Mouse (Mus musculus): ENCODE results near the gene Cdadc1. TPM values are rescaled to one million over a fixed set of nuclear protein-coding genes. Genes with fewer than 3 reads are reported as not detected.
A peak's percentile ranks its signal among the peaks of the same experiment; 100 is the strongest.
"Not testable (repeated sequence)": the region's sequence is repeated elsewhere in the genome, so short reads cannot be mapped to it uniquely, and the experiment has no call there.

Gene Cdadc1
- polyA plus RNA-seq, 1 experiment from 2014 or later = 36.8 TPM

GRCm38 (mm10) chr14:59624326-59624885 lies 26.6 kb upstream of the Cdadc1 start:
- Histone ChIP-seq H3K9me3 (ENCODE audit: control insufficient read depth, low read length) (no peaks in the 10 kb centered on the region), H3K4me1 (replicated peaks; ENCODE audit: control insufficient read depth, insufficient read depth, low read length) (peaks cover 27% of the 10 kb centered on the region), H3K36me3 (ENCODE audit: control insufficient read depth, insufficient read depth) (no peaks in the 10 kb centered on the region), H3K27ac (ENCODE audit: low read length) (no peak overlapping the region), H3K27me3 (replicated peaks; ENCODE audit: control insufficient read depth, insufficient read depth, low read length) (no peaks in the 10 kb centered on the region; the same call in 1 of the 2 replicates), H3K9ac (replicated peaks; ENCODE audit: low read depth, low read length) (no peak overlapping the region), H3K4me3 (replicated peaks; ENCODE audit: low read length) (no peak overlapping the region), H3K4me2 (ENCODE audit: low read length) (no peak overlapping the region; the same call in 1 of the 2 replicates)
- ATAC-seq = no peak
- 24% methylated on average over 9 of the region's 9 CpGs for WGBS

- no peak for ATAC-seq
- Histone ChIP-seq H3K27ac (ENCODE audit: low read length) (no peak overlapping the region), H3K27me3 (replicated peaks; ENCODE audit: control insufficient read depth, insufficient read depth, low read length) (no peaks in the 10 kb centered on the region), H3K4me2 (ENCODE audit: low read length) (no peak overlapping the region), H3K36me3 (ENCODE audit: control insufficient read depth, insufficient read depth) (no peaks in the 10 kb centered on the region), H3K9me3 (ENCODE audit: control insufficient read depth, low read length) (no peaks in the 10 kb centered on the region), H3K4me3 (replicated peaks; ENCODE audit: low read length) (no peak overlapping the region), H3K4me1 (replicated peaks; ENCODE audit: control insufficient read depth, insufficient read depth, low read length) (no peaks in the 10 kb centered on the region), H3K9ac (replicated peaks; ENCODE audit: low read depth, low read length) (no peak overlapping the region)
- WGBS = 36% methylated on average over 7 of the region's 7 CpGs
Measured at GRCm38 (mm10) chr14:59616802-59617201, 19.0 kb upstream of the Cdadc1 start.

GRCm38 (mm10) chr14:59614149-59614548 lies 16.4 kb upstream of the Cdadc1 start:
- not testable (repeated sequence) for H3K4me3 ChIP-seq (replicated peaks; ENCODE audit: low read length); H3K27ac ChIP-seq (ENCODE audit: low read length); H3K4me1 ChIP-seq (replicated peaks; ENCODE audit: control insufficient read depth, insufficient read depth, low read length); ATAC-seq; H3K36me3 ChIP-seq (ENCODE audit: control insufficient read depth, insufficient read depth); H3K27me3 ChIP-seq (replicated peaks; ENCODE audit: control insufficient read depth, insufficient read depth, low read length); H3K9ac ChIP-seq (replicated peaks; ENCODE audit: low read depth, low read length); H3K9me3 ChIP-seq (ENCODE audit: control insufficient read depth, low read length); H3K4me2 ChIP-seq (ENCODE audit: low read length)
- WGBS = 83% methylated on average over 3 of the region's 3 CpGs

GRCm38 (mm10) chr14:59612920-59613625 lies 15.3 kb upstream of the Cdadc1 start:
- Histone ChIP-seq H3K9ac (replicated peaks; ENCODE audit: low read depth, low read length) (no peak overlapping the region), H3K27ac (ENCODE audit: low read length) (no peak overlapping the region), H3K4me2 (ENCODE audit: low read length) (no peak overlapping the region), H3K36me3 (ENCODE audit: control insufficient read depth, insufficient read depth) (no peaks in the 10 kb centered on the region), H3K9me3 (ENCODE audit: control insufficient read depth, low read length) (no peaks in the 10 kb centered on the region), H3K4me3 (replicated peaks; ENCODE audit: low read length) (no peak overlapping the region), H3K27me3 (replicated peaks; ENCODE audit: control insufficient read depth, insufficient read depth, low read length) (no peaks in the 10 kb centered on the region), H3K4me1 (replicated peaks; ENCODE audit: control insufficient read depth, insufficient read depth, low read length) (no peaks in the 10 kb centered on the region)
- ATAC-seq = no peak
- WGBS = 48% methylated on average over 14 of the region's 14 CpGs

DNA sequence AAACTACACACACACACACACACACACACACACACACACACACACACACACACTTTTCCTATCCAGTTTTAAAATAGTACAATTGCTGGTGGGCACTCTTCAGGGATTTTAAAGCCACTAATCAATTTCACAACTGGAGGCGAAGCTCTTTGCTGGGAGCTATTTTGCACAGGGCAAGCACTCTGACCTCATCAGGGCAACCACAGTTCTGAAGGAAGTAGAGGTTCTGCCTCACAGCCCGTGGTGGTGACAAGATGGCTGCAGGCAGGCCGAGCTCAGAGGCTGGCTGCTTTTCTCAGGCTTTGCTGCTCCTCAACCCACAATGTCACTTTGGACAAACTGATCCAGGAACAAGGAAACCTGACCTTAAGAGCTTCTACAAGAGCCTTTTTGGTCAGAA lies 9.3 kb upstream of the Cdadc1 start:
- 0 out of 2 replicates have a peak, but pooled peaks cover 7% of the 10 kb centered on the region for H3K27me3 ChIP-seq (replicated peaks; ENCODE audit: control insufficient read depth, insufficient read depth, low read length)
- H3K4me1 ChIP-seq (replicated peaks; ENCODE audit: control insufficient read depth, insufficient read depth, low read length) = no peaks in the 10 kb centered on the region
- H3K27ac ChIP-seq (ENCODE audit: low read length) = no peak overlapping the region
- no peak overlapping the region for H3K4me2 ChIP-seq (ENCODE audit: low read length)
- no peak for ATAC-seq
- H3K36me3 ChIP-seq (ENCODE audit: control insufficient read depth, insufficient read depth) = no peaks in the 10 kb centered on the region
- no peaks in the 10 kb centered on the region for H3K9me3 ChIP-seq (ENCODE audit: control insufficient read depth, low read length)
- H3K4me3 ChIP-seq (replicated peaks; ENCODE audit: low read length) = no peak overlapping the region
- WGBS = 62% methylated on average over 3 of the region's 3 CpGs
- no peak overlapping the region for H3K9ac ChIP-seq (replicated peaks; ENCODE audit: low read depth, low read length)

GRCm38 (mm10) chr14:59605671-59606353 lies 8.1 kb upstream of the Cdadc1 start:
- 0 out of 2 replicates have a peak, but pooled peaks cover 8% of the 10 kb centered on the region for H3K27me3 ChIP-seq (replicated peaks; ENCODE audit: control insufficient read depth, insufficient read depth, low read length)
- H3K4me3 ChIP-seq (replicated peaks; ENCODE audit: low read length) = no peak overlapping the region
- no peaks in the 10 kb centered on the region for H3K4me1 ChIP-seq (replicated peaks; ENCODE audit: control insufficient read depth, insufficient read depth, low read length)
- H3K4me2 ChIP-seq (ENCODE audit: low read length) = no peak overlapping the region
- no peaks in the 10 kb centered on the region for H3K9me3 ChIP-seq (ENCODE audit: control insufficient read depth, low read length)
- peak; percentile 65 for ATAC-seq
- no peak overlapping the region for H3K27ac ChIP-seq (ENCODE audit: low read length)
- 16% methylated on average over 5 of the region's 5 CpGs for WGBS
- H3K36me3 ChIP-seq (ENCODE audit: control insufficient read depth, insufficient read depth) = no peaks in the 10 kb centered on the region
- no peak overlapping the region for H3K9ac ChIP-seq (replicated peaks; ENCODE audit: low read depth, low read length)

- Histone ChIP-seq H3K36me3 (ENCODE audit: control insufficient read depth, insufficient read depth) (no peaks in the 10 kb centered on the region), H3K4me3 (replicated peaks; ENCODE audit: low read length) (no peak overlapping the region), H3K9me3 (ENCODE audit: control insufficient read depth, low read length) (no peaks in the 10 kb centered on the region), H3K4me1 (replicated peaks; ENCODE audit: control insufficient read depth, insufficient read depth, low read length) (no peaks in the 10 kb centered on the region), H3K27me3 (replicated peaks; ENCODE audit: control insufficient read depth, insufficient read depth, low read length) (0 out of 2 replicates have a peak, but pooled peaks cover 8% of the 10 kb centered on the region), H3K27ac (ENCODE audit: low read length) (no peak overlapping the region), H3K4me2 (ENCODE audit: low read length) (no peak overlapping the region), H3K9ac (replicated peaks; ENCODE audit: low read depth, low read length) (no peak overlapping the region)
- ATAC-seq = no peak
- 78% methylated on average over 5 of the region's 5 CpGs for WGBS
Measured at GRCm38 (mm10) chr14:59604002-59604645, 6.4 kb upstream of the Cdadc1 start.

- Histone ChIP-seq H3K27me3 (replicated peaks; ENCODE audit: control insufficient read depth, insufficient read depth, low read length) (0 out of 2 replicates have a peak, but pooled peaks cover 6% of the 10 kb centered on the region), H3K4me2 (ENCODE audit: low read length) (peak overlapping the region; percentile 74), H3K9me3 (ENCODE audit: control insufficient read depth, low read length) (no peaks in the 10 kb centered on the region), H3K27ac (ENCODE audit: low read length) (peak overlapping the region; percentile 84), H3K9ac (replicated peaks; ENCODE audit: low read depth, low read length) (peak overlapping the region; percentile 93), H3K36me3 (ENCODE audit: control insufficient read depth, insufficient read depth) (no peaks in the 10 kb centered on the region), H3K4me3 (replicated peaks; ENCODE audit: low read length) (peak overlapping the region; percentile 96), H3K4me1 (replicated peaks; ENCODE audit: control insufficient read depth, insufficient read depth, low read length) (peaks cover 13% of the 10 kb centered on the region)
- 7% methylated on average over 8 of the region's 8 CpGs for WGBS
- ATAC-seq = peak; percentile 56
Measured at GRCm38 (mm10) chr14:59598260-59598627, 485 bp upstream of the Cdadc1 start.

- ATAC-seq = no peak
- peaks cover 13% of the 10 kb centered on the region for H3K4me1 ChIP-seq (replicated peaks; ENCODE audit: control insufficient read depth, insufficient read depth, low read length)
Measured at GRCm38 (mm10) chr14:59594988-59595387, 2.8 kb downstream of the Cdadc1 start.

More at GRCm38 (mm10) chr14:59594988-59595387, 2.8 kb downstream of the Cdadc1 start:
- Histone ChIP-seq H3K4me2 (ENCODE audit: low read length) (no peak overlapping the region), H3K4me3 (replicated peaks; ENCODE audit: low read length) (no peak overlapping the region), H3K9ac (replicated peaks; ENCODE audit: low read depth, low read length) (no peak overlapping the region), H3K9me3 (ENCODE audit: control insufficient read depth, low read length) (no peaks in the 10 kb centered on the region), H3K27me3 (replicated peaks; ENCODE audit: control insufficient read depth, insufficient read depth, low read length) (no peaks in the 10 kb centered on the region), H3K27ac (ENCODE audit: low read length) (no peak overlapping the region), H3K36me3 (ENCODE audit: control insufficient read depth, insufficient read depth) (no peaks in the 10 kb centered on the region)
- WGBS = 91% methylated on average over 3 of the region's 3 CpGs
